Mouse (Mus musculus): ENCODE data around the gene Umad1. TPM values are rescaled to one million over a fixed set of nuclear protein-coding genes. Genes with fewer than 3 reads are reported as not detected.

The Umad1 gene
- polyA plus RNA-seq, 1 experiment from 2014 or later, result 17.9 TPM

DNA sequence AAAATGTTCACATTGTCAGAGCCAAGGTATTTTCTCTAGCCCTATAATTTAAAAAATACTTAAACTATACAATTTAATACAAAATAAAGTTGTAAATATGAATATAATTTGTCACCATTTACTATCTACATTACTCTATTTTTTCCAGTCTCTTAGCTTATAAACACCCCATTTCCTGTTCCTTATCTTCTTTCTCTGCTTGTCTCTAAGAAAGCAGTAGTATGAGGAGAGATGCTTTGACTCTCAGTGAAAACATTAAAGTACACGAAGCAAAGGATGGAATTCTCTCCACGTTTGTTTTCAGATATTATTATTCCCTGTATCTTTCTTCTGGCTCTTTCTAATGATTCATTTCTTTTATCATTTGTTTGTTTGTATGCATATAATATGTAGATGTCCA lies 99.1 kb downstream of the Umad1 start:
- Histone ChIP-seq H3K27me3 (ENCODE audit: control insufficient read depth, insufficient read depth, low read length) (no peaks in the 10 kb centered on the region), H3K4me1 (replicated peaks; ENCODE audit: control insufficient read depth, insufficient read depth) (no peaks in the 10 kb centered on the region), H3K36me3 (ENCODE audit: control insufficient read depth, insufficient read depth, low read length) (no peaks in the 10 kb centered on the region), H3K9ac (ENCODE audit: low read length) (no peak overlapping the region), H3K27ac (replicated peaks) (no peak overlapping the region), H3K4me3 (ENCODE audit: low read depth, low read length) (no peak overlapping the region), H3K9me3 (ENCODE audit: control insufficient read depth, low read length) (no peaks in the 10 kb centered on the region), H3K4me2 (replicated peaks; ENCODE audit: low read depth) (no peak overlapping the region)
- DNase-seq (ENCODE audit: low spot score) (no peak), ATAC-seq (ENCODE audit: low FRiP score, low TSS enrichment) (no peak)
- TF ChIP-seq EP300 (optimal IDR thresholded peaks at IDR 0.05), result no peak
- no peak for TF ChIP-seq CTCF (IDR thresholded peaks at IDR 0.05; ENCODE audit: low read depth)
- 51% methylated on average over 2 of the region's 2 CpGs for WGBS

GRCm38 (mm10) chr6:8358782-8359181 lies 99.7 kb downstream of the Umad1 start:
- TF ChIP-seq CTCF (IDR thresholded peaks at IDR 0.05; ENCODE audit: low read depth) (no peak), EP300 (optimal IDR thresholded peaks at IDR 0.05) (no peak)
- DNase-seq (ENCODE audit: low spot score) (no peak), ATAC-seq (ENCODE audit: low FRiP score, low TSS enrichment) (no peak)
- 57% methylated on average over 2 of the region's 2 CpGs for WGBS
- Histone ChIP-seq H3K4me3 (ENCODE audit: low read depth, low read length) (no peak overlapping the region), H3K9me3 (ENCODE audit: control insufficient read depth, low read length) (no peaks in the 10 kb centered on the region), H3K27me3 (ENCODE audit: control insufficient read depth, insufficient read depth, low read length) (no peaks in the 10 kb centered on the region), H3K36me3 (ENCODE audit: control insufficient read depth, insufficient read depth, low read length) (no peaks in the 10 kb centered on the region), H3K9ac (ENCODE audit: low read length) (no peak overlapping the region), H3K27ac (replicated peaks) (no peak overlapping the region), H3K4me1 (replicated peaks; ENCODE audit: control insufficient read depth, insufficient read depth) (no peaks in the 10 kb centered on the region), H3K4me2 (replicated peaks; ENCODE audit: low read depth) (no peak overlapping the region)

DNA sequence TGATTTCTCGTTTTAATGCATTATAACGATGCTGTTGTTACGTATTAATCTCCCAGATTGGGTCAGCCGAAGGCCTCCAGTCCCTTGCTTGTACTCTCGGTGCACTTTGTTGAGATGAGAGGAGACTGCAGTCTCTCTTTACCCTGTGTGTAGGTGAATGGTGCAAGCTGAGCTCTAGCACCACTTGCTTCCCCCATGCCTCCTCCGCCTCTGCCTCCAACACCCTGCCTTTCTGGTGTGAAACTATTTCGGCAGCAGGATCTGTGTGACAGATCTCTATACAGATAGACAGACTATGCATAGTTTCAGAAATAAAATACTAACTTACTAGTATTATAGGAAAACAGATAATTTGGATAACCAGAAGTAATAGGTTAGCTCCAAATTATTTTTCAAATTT lies 101.7 kb downstream of the Umad1 start:
- TF ChIP-seq EP300 (optimal IDR thresholded peaks at IDR 0.05) (no peak), CTCF (IDR thresholded peaks at IDR 0.05; ENCODE audit: low read depth) (no peak)
- Histone ChIP-seq H3K4me2 (replicated peaks; ENCODE audit: low read depth) (no peak overlapping the region), H3K4me3 (ENCODE audit: low read depth, low read length) (no peak overlapping the region), H3K27ac (replicated peaks) (no peak overlapping the region), H3K9me3 (ENCODE audit: control insufficient read depth, low read length) (no peaks in the 10 kb centered on the region), H3K27me3 (ENCODE audit: control insufficient read depth, insufficient read depth, low read length) (no peaks in the 10 kb centered on the region), H3K36me3 (ENCODE audit: control insufficient read depth, insufficient read depth, low read length) (no peaks in the 10 kb centered on the region), H3K9ac (ENCODE audit: low read length) (no peak overlapping the region), H3K4me1 (replicated peaks; ENCODE audit: control insufficient read depth, insufficient read depth) (no peaks in the 10 kb centered on the region)
- 89% methylated on average over 7 of the region's 7 CpGs for WGBS
- DNase-seq (ENCODE audit: low spot score), result no peak
- ATAC-seq (ENCODE audit: low FRiP score, low TSS enrichment), result no peak

DNA sequence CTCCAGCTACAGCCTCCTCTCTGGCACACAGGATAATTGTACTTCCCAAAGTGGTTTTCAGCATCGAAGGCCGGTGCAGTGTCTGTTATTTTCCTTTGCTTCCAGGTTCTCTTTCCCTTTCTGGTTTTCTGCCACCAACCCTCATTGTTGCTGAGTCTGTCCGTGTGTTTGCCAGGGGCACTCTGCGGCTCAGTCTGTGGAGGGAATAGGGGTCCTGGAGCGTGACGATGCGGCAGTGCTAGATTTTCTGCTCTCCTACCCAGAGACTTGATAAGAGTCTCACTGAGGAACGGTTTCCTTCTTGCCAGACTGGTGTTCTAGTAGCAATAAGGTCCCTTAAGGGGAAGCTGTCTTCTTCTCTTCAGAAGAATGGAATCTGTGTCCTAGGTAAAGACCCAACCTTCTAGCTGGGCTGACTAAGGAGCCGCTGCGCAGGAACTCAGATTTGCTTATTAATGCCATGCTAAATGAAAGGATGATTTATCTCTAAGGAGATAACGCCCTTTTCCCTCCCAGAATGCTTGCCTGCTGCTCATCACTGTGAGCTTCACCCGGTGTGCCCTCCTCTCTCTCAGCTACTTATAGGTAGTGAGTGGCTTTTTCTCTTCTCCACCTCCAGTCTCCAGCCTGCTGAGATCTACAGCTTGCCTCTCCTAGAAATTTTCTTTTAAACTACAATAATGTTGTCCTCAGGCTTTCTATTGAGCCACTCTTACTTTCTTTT lies 105.1 kb downstream of the Umad1 start:
- 79% methylated on average over 12 of the region's 12 CpGs for WGBS
- Histone ChIP-seq H3K9ac (ENCODE audit: low read length) (no peak overlapping the region), H3K27ac (replicated peaks) (no peak overlapping the region), H3K4me2 (replicated peaks; ENCODE audit: low read depth) (no peak overlapping the region), H3K9me3 (ENCODE audit: control insufficient read depth, low read length) (no peaks in the 10 kb centered on the region), H3K4me1 (replicated peaks; ENCODE audit: control insufficient read depth, insufficient read depth) (no peaks in the 10 kb centered on the region), H3K4me3 (ENCODE audit: low read depth, low read length) (no peak overlapping the region), H3K27me3 (ENCODE audit: control insufficient read depth, insufficient read depth, low read length) (no peaks in the 10 kb centered on the region), H3K36me3 (ENCODE audit: control insufficient read depth, insufficient read depth, low read length) (no peaks in the 10 kb centered on the region)
- ATAC-seq (ENCODE audit: low FRiP score, low TSS enrichment) (no peak), DNase-seq (ENCODE audit: low spot score) (no peak)
- TF ChIP-seq EP300 (optimal IDR thresholded peaks at IDR 0.05) (no peak), CTCF (IDR thresholded peaks at IDR 0.05; ENCODE audit: low read depth) (no peak)

- no peak overlapping the region for H3K9ac ChIP-seq (ENCODE audit: low read length)
- no peaks in the 10 kb centered on the region for H3K9me3 ChIP-seq (ENCODE audit: control insufficient read depth, low read length)
- ATAC-seq (ENCODE audit: low FRiP score, low TSS enrichment), result no peak
- H3K27ac ChIP-seq (replicated peaks), result no peak overlapping the region
- TF ChIP-seq CTCF (IDR thresholded peaks at IDR 0.05; ENCODE audit: low read depth) (no peak), EP300 (optimal IDR thresholded peaks at IDR 0.05) (no peak)
- H3K27me3 ChIP-seq (ENCODE audit: control insufficient read depth, insufficient read depth, low read length), result no peaks in the 10 kb centered on the region
- no peak for DNase-seq (ENCODE audit: low spot score)
- no peaks in the 10 kb centered on the region for H3K4me1 ChIP-seq (replicated peaks; ENCODE audit: control insufficient read depth, insufficient read depth)
- no peaks in the 10 kb centered on the region for H3K36me3 ChIP-seq (ENCODE audit: control insufficient read depth, insufficient read depth, low read length)
- H3K4me3 ChIP-seq (ENCODE audit: low read depth, low read length), result no peak overlapping the region
- H3K4me2 ChIP-seq (replicated peaks; ENCODE audit: low read depth), result no peak overlapping the region
- WGBS, result 87% methylated on average over 11 of the region's 11 CpGs
Observed at GRCm38 (mm10) chr6:8364757-8365150, 105.7 kb downstream of the Umad1 start.

- H3K4me3 ChIP-seq (ENCODE audit: low read depth, low read length), result no peak overlapping the region
- H3K27ac ChIP-seq (replicated peaks), result no peak overlapping the region
- no peak overlapping the region for H3K9ac ChIP-seq (ENCODE audit: low read length)
- WGBS, result over 99% methylated on average over 4 of the region's 4 CpGs
- H3K36me3 ChIP-seq (ENCODE audit: control insufficient read depth, insufficient read depth, low read length), result no peaks in the 10 kb centered on the region
- no peak overlapping the region for H3K4me2 ChIP-seq (replicated peaks; ENCODE audit: low read depth)
- DNase-seq (ENCODE audit: low spot score), result no peak
- no peaks in the 10 kb centered on the region for H3K9me3 ChIP-seq (ENCODE audit: control insufficient read depth, low read length)
- ATAC-seq (ENCODE audit: low FRiP score, low TSS enrichment), result no peak
- H3K4me1 ChIP-seq (replicated peaks; ENCODE audit: control insufficient read depth, insufficient read depth), result no peaks in the 10 kb centered on the region
- TF ChIP-seq EP300 (optimal IDR thresholded peaks at IDR 0.05) (no peak), CTCF (IDR thresholded peaks at IDR 0.05; ENCODE audit: low read depth) (no peak)
- no peaks in the 10 kb centered on the region for H3K27me3 ChIP-seq (ENCODE audit: control insufficient read depth, insufficient read depth, low read length)
Observed at GRCm38 (mm10) chr6:8367675-8368074, 108.6 kb downstream of the Umad1 start.
